Mouse (Mus musculus): ENCODE data around the gene Ell.

GRCm38 (mm10) chr8:70617985-70618384, 78.7 kb downstream of the Ell start:
- no peak for TF ChIP-seq CTCF (IDR thresholded peaks at IDR 0.05; ENCODE audit: low read depth)
- TF ChIP-seq EP300 (IDR thresholded peaks at IDR 0.05; ENCODE audit: low read depth): no peak

Measured in liver, postnatal 0 days (tissue).